Mouse (Mus musculus): ENCODE measurements at regions not wholly inside any gene's neighbourhood (a gene's known extent, or its start where the extent isn't known, plus 50 kb on each side); places are given as distances from the start of the nearest gene placed in this dataset.

- 94% methylated on average over 1 of the region's 1 CpGs for WGBS
- ATAC-seq = no peak
- Histone ChIP-seq H3K27ac (ENCODE audit: low read depth, low read length) (no peak overlapping the region), H3K27me3 (replicated peaks; ENCODE audit: control insufficient read depth, insufficient read depth, low read length) (no peaks in the 10 kb centered on the region), H3K9ac (ENCODE audit: low read depth, low read length) (no peak overlapping the region), H3K36me3 (ENCODE audit: control insufficient read depth, insufficient read depth, low read length) (no peaks in the 10 kb centered on the region), H3K4me2 (ENCODE audit: low read length) (no peak overlapping the region), H3K4me1 (ENCODE audit: control insufficient read depth, insufficient read depth, low read depth, low read length) (no peaks in the 10 kb centered on the region), H3K4me3 (ENCODE audit: low read length) (no peak overlapping the region), H3K9me3 (ENCODE audit: control insufficient read depth, low read length) (0 out of 2 replicates have a peak, but pooled peaks cover 2% of the 10 kb centered on the region)
Measured at GRCm38 (mm10) chr10:99395411-99395810, 132.4 kb downstream of the Dusp6 start.

GRCm38 (mm10) chr10:99396630-99397029 lies 133.6 kb downstream of the Dusp6 start:
- Histone ChIP-seq H3K4me3 (ENCODE audit: low read length) (no peak overlapping the region), H3K9me3 (ENCODE audit: control insufficient read depth, low read length) (0 out of 2 replicates have a peak, but pooled peaks cover 2% of the 10 kb centered on the region), H3K27me3 (replicated peaks; ENCODE audit: control insufficient read depth, insufficient read depth, low read length) (no peaks in the 10 kb centered on the region), H3K4me2 (ENCODE audit: low read length) (no peak overlapping the region), H3K9ac (ENCODE audit: low read depth, low read length) (no peak overlapping the region), H3K4me1 (ENCODE audit: control insufficient read depth, insufficient read depth, low read depth, low read length) (no peaks in the 10 kb centered on the region), H3K27ac (ENCODE audit: low read depth, low read length) (no peak overlapping the region), H3K36me3 (ENCODE audit: control insufficient read depth, insufficient read depth, low read length) (no peaks in the 10 kb centered on the region)
- WGBS = 87% methylated on average over 3 of the region's 3 CpGs
- ATAC-seq = no peak

DNA sequence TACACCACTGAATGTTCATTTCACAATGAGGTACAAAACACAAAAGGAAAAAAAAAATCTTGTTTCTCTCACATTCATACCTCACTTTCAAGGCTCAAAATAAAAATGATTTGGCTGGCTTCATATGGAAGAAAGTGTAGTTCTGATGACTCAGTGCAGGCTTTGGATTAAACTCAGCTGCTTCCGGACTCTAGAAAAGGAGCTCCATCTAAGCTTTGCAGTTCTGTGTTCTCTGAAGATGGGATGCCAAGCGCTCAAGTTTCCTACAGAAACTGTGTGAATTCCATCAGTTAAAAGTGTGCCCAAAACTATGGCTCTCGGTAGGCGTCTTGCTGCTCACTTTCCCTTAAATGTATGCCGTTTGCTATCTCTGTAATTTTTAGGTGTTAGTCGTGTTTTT lies 137.0 kb downstream of the Dusp6 start:
- Histone ChIP-seq H3K36me3 (ENCODE audit: control insufficient read depth, insufficient read depth, low read length) (no peaks in the 10 kb centered on the region), H3K9me3 (ENCODE audit: control insufficient read depth, low read length) (0 out of 2 replicates have a peak, but pooled peaks cover 2% of the 10 kb centered on the region), H3K27me3 (replicated peaks; ENCODE audit: control insufficient read depth, insufficient read depth, low read length) (no peaks in the 10 kb centered on the region), H3K4me2 (ENCODE audit: low read length) (no peak overlapping the region), H3K27ac (ENCODE audit: low read depth, low read length) (no peak overlapping the region), H3K4me3 (ENCODE audit: low read length) (no peak overlapping the region), H3K4me1 (ENCODE audit: control insufficient read depth, insufficient read depth, low read depth, low read length) (no peaks in the 10 kb centered on the region), H3K9ac (ENCODE audit: low read depth, low read length) (no peak overlapping the region)
- no peak for ATAC-seq
- 95% methylated on average over 6 of the region's 6 CpGs for WGBS

- 91% methylated on average over 2 of the region's 2 CpGs for WGBS
- no peaks in the 10 kb centered on the region for H3K36me3 ChIP-seq (ENCODE audit: control insufficient read depth, insufficient read depth, low read length)
- no peaks in the 10 kb centered on the region for H3K9me3 ChIP-seq (ENCODE audit: control insufficient read depth, low read length)
- H3K4me3 ChIP-seq (ENCODE audit: low read length) = no peak overlapping the region
- no peaks in the 10 kb centered on the region for H3K27me3 ChIP-seq (replicated peaks; ENCODE audit: control insufficient read depth, insufficient read depth, low read length)
- ATAC-seq = no peak
- H3K27ac ChIP-seq (ENCODE audit: low read depth, low read length) = no peak overlapping the region
- H3K9ac ChIP-seq (ENCODE audit: low read depth, low read length) = no peak overlapping the region
- no peak overlapping the region for H3K4me2 ChIP-seq (ENCODE audit: low read length)
- no peaks in the 10 kb centered on the region for H3K4me1 ChIP-seq (ENCODE audit: control insufficient read depth, insufficient read depth, low read depth, low read length)
Measured at GRCm38 (mm10) chr10:99406764-99407163, 143.7 kb downstream of the Dusp6 start.

- no peak for ATAC-seq
- Histone ChIP-seq H3K9me3 (ENCODE audit: control insufficient read depth, low read length) (no peaks in the 10 kb centered on the region), H3K27me3 (replicated peaks; ENCODE audit: control insufficient read depth, insufficient read depth, low read length) (no peaks in the 10 kb centered on the region), H3K9ac (ENCODE audit: low read depth, low read length) (no peak overlapping the region), H3K27ac (ENCODE audit: low read depth, low read length) (no peak overlapping the region), H3K4me1 (ENCODE audit: control insufficient read depth, insufficient read depth, low read depth, low read length) (no peaks in the 10 kb centered on the region), H3K36me3 (ENCODE audit: control insufficient read depth, insufficient read depth, low read length) (no peaks in the 10 kb centered on the region), H3K4me3 (ENCODE audit: low read length) (no peak overlapping the region), H3K4me2 (ENCODE audit: low read length) (no peak overlapping the region)
- 90% methylated on average over 2 of the region's 2 CpGs for WGBS
Measured at GRCm38 (mm10) chr10:99408786-99409185, 145.8 kb downstream of the Dusp6 start.

DNA sequence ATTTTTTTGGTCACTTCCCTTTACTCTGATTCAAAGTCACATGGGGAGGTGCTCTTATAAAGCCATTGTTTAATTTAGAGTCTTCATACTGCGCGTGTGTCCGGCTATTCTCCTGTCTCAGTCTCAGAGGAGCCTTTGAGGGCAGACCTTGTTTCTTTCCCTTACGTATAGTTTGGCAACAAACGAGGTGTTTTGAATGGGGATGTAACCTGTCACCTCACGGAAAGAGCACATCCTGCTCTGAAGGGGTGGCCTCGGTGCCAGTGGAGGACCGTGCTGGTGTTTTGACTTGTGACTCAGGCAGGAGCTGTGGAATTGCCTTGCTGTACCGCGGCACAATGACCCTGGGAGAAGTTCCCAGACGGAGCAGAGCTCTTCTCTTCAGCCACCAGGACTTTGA lies 146.7 kb downstream of the Dusp6 start:
- Histone ChIP-seq H3K4me1 (ENCODE audit: control insufficient read depth, insufficient read depth, low read depth, low read length) (no peaks in the 10 kb centered on the region), H3K27me3 (replicated peaks; ENCODE audit: control insufficient read depth, insufficient read depth, low read length) (no peaks in the 10 kb centered on the region), H3K4me3 (ENCODE audit: low read length) (no peak overlapping the region), H3K9me3 (ENCODE audit: control insufficient read depth, low read length) (no peaks in the 10 kb centered on the region), H3K27ac (ENCODE audit: low read depth, low read length) (no peak overlapping the region), H3K4me2 (ENCODE audit: low read length) (no peak overlapping the region), H3K9ac (ENCODE audit: low read depth, low read length) (no peak overlapping the region), H3K36me3 (ENCODE audit: control insufficient read depth, insufficient read depth, low read length) (no peaks in the 10 kb centered on the region)
- no peak for ATAC-seq
- WGBS = 76% methylated on average over 11 of the region's 11 CpGs

- no peaks in the 10 kb centered on the region for H3K36me3 ChIP-seq (ENCODE audit: control insufficient read depth, insufficient read depth, low read length)
- no peak overlapping the region for H3K4me2 ChIP-seq (ENCODE audit: low read length)
- no peak overlapping the region for H3K27ac ChIP-seq (ENCODE audit: low read depth, low read length)
- 96% methylated on average over 3 of the region's 3 CpGs for WGBS
- no peaks in the 10 kb centered on the region for H3K27me3 ChIP-seq (replicated peaks; ENCODE audit: control insufficient read depth, insufficient read depth, low read length)
- H3K4me1 ChIP-seq (ENCODE audit: control insufficient read depth, insufficient read depth, low read depth, low read length) = no peaks in the 10 kb centered on the region
- H3K9me3 ChIP-seq (ENCODE audit: control insufficient read depth, low read length) = no peaks in the 10 kb centered on the region
- H3K4me3 ChIP-seq (ENCODE audit: low read length) = no peak overlapping the region
- H3K9ac ChIP-seq (ENCODE audit: low read depth, low read length) = no peak overlapping the region
- no peak for ATAC-seq
Measured at GRCm38 (mm10) chr10:99410754-99411153, 147.7 kb downstream of the Dusp6 start.

DNA sequence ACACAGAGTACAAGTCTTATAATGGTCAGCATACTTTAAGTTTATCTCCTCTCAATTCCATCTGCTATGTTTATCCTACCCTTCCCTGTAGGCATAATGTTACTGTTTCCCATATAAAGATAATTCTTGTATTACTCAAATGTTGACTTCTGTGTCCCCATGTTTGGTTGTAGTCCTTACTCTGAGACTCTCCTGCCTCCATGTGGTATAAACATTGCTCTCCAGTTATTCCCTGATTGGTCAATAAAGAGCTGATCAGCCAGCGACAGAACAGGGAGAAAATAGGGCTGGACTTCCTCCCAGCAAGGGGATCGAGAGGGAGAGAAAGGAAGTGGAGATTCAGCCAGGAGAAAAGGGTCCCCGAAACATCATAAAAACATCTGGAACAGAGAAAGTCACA lies 150.4 kb downstream of the Dusp6 start:
- 91% methylated on average over 3 of the region's 3 CpGs for WGBS
- Histone ChIP-seq H3K4me3 (ENCODE audit: low read length) (no peak overlapping the region), H3K27me3 (replicated peaks; ENCODE audit: control insufficient read depth, insufficient read depth, low read length) (no peaks in the 10 kb centered on the region), H3K9ac (ENCODE audit: low read depth, low read length) (no peak overlapping the region), H3K4me1 (ENCODE audit: control insufficient read depth, insufficient read depth, low read depth, low read length) (no peaks in the 10 kb centered on the region), H3K27ac (ENCODE audit: low read depth, low read length) (no peak overlapping the region), H3K36me3 (ENCODE audit: control insufficient read depth, insufficient read depth, low read length) (no peaks in the 10 kb centered on the region), H3K9me3 (ENCODE audit: control insufficient read depth, low read length) (no peaks in the 10 kb centered on the region), H3K4me2 (ENCODE audit: low read length) (no peak overlapping the region)
- ATAC-seq = no peak

DNA sequence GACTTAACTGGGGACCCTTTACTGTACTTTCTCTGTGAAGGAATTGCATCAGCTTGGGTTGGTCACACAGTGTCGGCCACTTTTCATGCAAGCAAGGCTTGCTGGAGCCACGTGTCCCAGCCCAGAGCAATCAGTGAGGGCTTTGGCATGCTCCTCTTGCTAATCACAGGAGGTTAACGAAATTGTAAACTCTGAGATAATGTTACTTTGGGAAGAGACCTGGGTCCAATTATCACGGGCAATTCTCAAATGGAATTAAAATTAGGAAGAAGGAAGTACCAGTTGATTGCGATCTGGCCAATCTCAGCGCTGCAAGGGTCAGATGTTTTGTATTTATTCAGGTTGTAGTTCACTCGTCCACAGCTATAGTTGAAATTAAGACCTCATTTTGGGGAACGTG lies 153.2 kb downstream of the Dusp6 start:
- Histone ChIP-seq H3K27ac (ENCODE audit: low read depth, low read length) (no peak overlapping the region), H3K4me3 (ENCODE audit: low read length) (no peak overlapping the region), H3K9ac (ENCODE audit: low read depth, low read length) (no peak overlapping the region), H3K4me1 (ENCODE audit: control insufficient read depth, insufficient read depth, low read depth, low read length) (no peaks in the 10 kb centered on the region), H3K36me3 (ENCODE audit: control insufficient read depth, insufficient read depth, low read length) (no peaks in the 10 kb centered on the region), H3K9me3 (ENCODE audit: control insufficient read depth, low read length) (no peaks in the 10 kb centered on the region), H3K4me2 (ENCODE audit: low read length) (no peak overlapping the region), H3K27me3 (replicated peaks; ENCODE audit: control insufficient read depth, insufficient read depth, low read length) (no peaks in the 10 kb centered on the region)
- WGBS = 61% methylated on average over 8 of the region's 8 CpGs
- ATAC-seq = no peak

DNA sequence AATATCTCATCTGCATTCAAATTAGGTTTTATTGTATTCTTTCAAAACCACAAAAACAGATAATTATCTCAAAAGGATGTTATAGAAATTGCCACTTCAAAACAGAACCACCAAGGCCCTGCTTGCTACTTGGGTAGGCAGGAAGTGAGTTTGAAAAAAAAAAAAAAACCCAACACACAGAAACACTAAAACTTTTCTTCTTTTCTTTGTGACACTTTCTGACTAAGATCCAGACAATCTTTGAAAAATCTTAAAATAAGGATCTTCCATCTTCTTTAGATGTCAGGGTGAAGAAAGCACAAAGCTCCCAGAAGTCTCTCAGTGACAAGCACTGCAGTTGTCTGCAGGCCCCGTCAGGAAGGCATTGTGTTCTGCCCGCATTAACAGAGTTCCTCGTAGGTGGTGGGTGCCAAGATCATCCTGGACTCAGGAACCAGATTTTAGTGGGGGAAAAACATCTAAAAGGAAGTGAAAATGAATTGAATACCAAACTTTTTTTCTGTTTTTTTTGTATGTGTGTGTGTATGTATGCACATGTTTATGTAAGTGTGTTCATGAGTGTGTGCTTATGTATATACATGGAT lies 154.0 kb downstream of the Dusp6 start:
- 14% methylated on average over 3 of the region's 3 CpGs for WGBS
- no peaks in the 10 kb centered on the region for H3K9me3 ChIP-seq (ENCODE audit: control insufficient read depth, low read length)
- H3K27me3 ChIP-seq (replicated peaks; ENCODE audit: control insufficient read depth, insufficient read depth, low read length) = no peaks in the 10 kb centered on the region
- H3K27ac ChIP-seq (ENCODE audit: low read depth, low read length) = no peak overlapping the region
- no peaks in the 10 kb centered on the region for H3K4me1 ChIP-seq (ENCODE audit: control insufficient read depth, insufficient read depth, low read depth, low read length)
- no peak overlapping the region for H3K4me3 ChIP-seq (ENCODE audit: low read length)
- no peak overlapping the region for H3K9ac ChIP-seq (ENCODE audit: low read depth, low read length)
- ATAC-seq = no peak
- H3K36me3 ChIP-seq (ENCODE audit: control insufficient read depth, insufficient read depth, low read length) = no peaks in the 10 kb centered on the region
- no peak overlapping the region for H3K4me2 ChIP-seq (ENCODE audit: low read length)

Data from hindbrain, embryonic 16.5 days (tissue).